Mouse (Mus musculus) layer of hippocampus, postnatal 36 days (tissue): ENCODE measurements around the gene Gsta1. TPM values are rescaled to one million over a fixed set of nuclear protein-coding genes. Genes with fewer than 3 reads are reported as not detected.
"Not testable (repeated sequence)": the region's sequence is repeated elsewhere in the genome, so short reads cannot be mapped to it uniquely, and the experiment has no call there.

Experiments
- DNase-seq, 2 experiments: peaks; one replicate each; pipeline ENCODE4 v3.0.0; 2022
- total RNA-seq, 2 experiments: library from RNA; stranded (reverse); gene quantifications; 2 replicates each; pipeline ENCODE4 v1.2.3; 2021

The Gsta1 gene
- total RNA-seq = not detected

DNA sequence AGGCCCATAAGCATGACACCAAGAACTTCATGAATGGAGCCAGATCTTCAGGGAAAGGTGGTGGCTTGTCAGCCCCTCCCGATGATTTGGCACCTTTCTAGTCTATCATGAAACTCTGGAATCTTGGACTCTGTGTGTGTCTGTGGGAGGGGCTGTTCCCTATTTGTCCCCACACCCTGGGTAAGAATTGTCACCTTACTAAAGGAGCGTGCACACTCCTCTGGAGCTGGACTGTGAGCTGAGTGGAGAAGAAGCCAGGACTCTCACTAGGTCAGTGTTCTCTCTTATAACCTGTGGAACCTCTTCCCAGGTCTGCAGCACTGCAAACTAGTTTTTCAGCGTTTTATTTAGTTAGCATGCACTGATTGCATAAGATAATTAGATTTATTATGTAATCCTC lies at the start of gene Gsta1:
Gene Gsta1 (plus strand): TSS at position 196 of the 400 bp plus-strand sequence.
- not testable (repeated sequence) for DNase-seq

DNA sequence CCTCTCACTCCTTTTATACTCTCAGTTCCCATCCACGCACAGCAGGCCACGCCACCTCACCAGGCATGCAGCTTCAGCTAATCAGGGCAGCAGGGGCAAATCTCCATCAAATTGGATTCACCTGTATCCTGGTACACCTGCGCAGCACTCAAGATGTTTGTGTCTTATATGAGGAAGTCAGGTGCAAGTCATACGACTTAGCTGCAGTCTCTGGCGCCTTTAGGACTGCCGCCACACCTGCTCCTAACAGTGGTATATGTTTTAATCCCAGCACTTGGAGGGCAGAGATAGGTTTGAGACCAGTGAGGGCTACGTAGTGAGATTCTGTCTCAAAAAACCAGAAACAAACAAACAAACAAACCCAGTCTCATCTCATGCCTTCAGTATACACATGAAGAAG lies 48.0 kb upstream of the Gsta1 start, which contains the start of gene Gsta4:
Gene Gsta4 (plus strand): TSS at position 301 of the 400 bp plus-strand sequence.
- DNase-seq = not testable (repeated sequence)

DNA sequence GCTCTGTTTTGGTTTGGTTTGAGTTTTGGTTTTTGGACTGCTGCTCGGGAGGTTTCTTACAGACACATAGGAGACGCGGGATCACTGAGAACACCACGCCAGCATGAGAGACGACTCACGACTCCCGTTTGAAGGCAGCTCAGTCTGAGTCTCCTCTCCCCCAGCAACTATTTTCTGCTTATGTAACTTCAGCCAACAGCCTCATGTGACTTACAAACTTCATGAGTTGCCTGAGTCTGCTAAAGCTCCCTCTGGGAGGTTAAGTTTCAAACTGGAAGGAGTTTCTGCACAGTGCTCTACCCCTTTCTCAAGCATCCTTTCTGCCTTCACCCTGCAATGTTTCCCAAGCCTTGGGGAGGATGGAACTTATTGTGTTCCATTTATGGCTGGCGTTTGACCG lies 44.8 kb upstream of the Gsta1 start:
- DNase-seq = no peak

DNA sequence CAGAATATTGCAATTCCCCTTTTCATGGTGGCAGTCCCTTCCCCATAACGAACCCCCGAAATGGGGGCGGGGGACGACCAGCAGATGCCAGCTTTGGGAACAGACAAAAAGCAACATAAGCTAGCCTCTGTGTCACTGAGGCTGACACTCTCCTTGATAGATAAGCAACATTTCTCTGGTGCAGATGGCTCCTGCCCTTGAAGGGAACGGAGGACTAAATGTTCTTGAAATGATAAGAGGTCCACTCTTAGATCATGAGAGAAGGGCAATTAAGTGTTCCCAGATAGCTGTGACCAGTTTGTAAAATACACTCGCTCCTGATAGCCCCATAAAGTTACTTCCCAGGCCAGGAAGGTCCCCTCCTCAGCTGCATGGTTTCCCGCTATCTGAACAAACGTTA lies 41.5 kb upstream of the Gsta1 start:
- DNase-seq = no peak

DNA sequence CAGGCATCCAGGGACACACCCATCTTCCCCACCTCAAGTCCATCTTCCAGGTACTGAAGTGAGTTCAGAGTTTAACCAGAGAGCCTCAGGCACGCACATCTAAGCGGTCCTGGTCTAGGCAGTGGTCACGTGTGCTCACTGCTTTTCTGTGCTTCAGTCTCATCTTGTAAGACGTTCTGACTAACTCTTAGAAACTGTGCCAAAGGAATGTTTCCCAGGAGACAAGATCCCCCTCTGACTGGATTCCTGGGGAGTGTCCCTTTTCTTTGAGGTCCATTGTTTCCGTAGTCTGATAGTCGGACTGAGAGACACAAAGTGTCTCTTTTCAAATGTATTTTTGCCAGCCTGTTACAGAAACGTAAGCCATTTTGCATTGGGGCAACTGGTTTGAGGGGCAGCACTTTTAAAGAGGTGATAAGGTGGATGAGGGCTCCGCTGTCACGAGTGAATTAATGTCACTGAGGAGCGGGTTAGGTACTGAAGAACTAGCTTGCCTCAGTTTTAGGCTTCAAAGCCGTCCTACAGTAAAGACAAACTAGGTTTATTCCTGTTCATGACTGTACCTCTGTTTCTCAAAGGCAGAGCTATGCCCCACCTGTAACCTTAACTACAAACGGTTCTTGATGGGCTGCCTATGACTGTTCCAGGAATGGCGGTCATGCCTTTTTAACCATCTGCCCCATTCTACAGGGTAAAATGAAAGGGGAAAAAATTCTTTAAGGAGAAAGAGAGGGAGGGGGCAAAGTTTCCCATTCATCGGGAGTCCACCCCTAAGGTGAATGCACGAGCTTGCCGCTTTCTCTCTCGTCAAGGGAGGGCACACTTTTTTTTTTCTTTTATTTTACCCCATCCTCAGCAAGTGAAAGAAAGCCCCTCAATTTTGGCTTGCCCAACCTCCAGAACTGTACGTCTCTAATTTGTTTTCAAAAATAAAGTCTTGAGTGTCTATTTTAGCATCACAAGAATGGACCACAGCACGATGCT lies 39.5 kb upstream of the Gsta1 start:
- DNase-seq = no peak

DNA sequence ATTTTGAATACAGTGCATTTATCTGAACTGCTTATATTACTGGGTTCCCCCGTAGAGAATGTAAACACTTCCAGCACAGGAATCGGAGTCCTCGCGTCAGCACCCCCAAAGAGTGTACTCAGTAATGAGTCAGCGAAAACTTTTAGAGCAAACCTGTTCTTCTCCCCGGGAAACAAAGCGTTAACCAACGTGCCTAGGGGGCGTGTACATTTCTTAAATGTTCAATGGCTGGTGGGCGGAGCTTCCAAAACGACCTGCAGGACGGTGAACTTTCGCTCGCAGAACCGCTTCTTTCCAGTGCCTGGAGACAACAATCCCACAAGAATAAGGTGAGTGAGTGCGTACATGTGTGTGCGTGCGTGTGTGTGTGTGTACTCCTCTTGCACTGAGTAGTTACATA lies 38.7 kb upstream of the Gsta1 start:
- DNase-seq = peak in 1 of 2 experiments; percentile 24

DNA sequence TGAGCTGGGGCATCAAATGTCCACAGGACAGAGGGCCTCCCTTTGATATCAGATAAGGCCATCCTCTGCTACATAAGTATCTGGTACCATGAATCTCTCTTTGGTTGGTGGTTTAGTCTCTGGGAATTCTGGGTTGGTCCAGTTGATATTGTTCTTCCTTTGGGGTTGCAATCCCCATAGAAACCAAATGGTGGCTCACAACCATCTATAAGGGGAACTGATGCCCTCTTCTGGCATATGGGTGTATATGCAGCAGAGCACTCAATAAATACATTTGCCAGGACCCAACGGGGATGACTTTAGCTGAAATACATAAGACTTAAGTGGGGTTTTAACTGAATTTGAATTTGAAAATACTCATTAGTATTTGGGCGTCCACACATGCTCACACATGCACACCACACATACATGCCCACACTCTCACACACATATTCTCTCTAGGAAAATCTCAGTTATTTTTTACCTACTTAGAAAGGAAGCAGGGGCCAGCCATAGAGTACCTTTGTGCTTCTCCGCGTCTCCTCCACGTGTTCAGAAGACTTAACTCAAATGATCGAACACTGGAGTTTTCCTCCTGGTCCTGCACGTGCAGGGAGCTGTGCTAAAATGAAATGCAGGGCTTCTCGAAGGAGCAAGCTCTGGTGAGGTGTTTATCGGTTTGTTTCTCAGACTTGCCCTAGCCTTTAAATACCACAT lies 36.4 kb upstream of the Gsta1 start:
- no peak for DNase-seq

DNA sequence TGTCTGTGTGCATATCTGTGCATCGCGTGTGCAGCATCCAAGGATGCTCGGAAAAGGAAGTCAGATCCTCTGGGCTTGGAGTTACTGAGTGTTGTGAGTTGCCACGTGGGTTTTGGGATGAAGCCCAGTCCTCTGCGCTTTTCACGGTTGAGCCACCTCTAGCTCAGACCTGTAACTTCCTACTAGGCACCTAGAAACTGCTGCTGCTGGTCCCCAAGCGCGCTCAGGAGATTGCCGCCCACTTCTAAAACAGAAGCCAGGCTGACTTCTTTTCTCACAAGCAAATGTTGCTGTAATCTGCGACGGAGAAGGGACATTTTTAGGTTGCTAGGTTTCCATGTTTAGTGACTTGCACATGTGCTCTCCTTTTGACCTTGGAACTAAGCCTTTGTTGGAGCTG lies 35.4 kb upstream of the Gsta1 start:
- DNase-seq = no peak

DNA sequence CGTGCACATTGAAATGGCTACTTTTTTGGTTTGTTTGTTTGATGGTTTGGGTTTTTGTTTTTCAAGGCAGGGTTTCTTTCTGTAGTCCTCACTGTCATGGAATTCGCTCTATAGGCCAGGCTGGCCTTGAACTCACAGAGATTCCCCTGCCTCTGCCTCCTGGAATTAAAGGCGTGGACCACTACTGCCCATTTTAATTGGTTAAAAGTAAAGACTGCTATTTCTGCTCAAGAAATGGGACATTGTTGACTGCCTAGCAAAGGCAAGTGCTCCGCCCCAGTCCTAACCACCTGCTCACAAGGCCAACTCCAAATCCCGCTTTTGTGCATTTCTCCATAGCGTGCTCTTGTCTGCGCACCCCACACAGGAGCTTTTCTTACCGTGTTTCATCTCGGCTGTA lies 32.7 kb upstream of the Gsta1 start:
- no peak for DNase-seq

DNA sequence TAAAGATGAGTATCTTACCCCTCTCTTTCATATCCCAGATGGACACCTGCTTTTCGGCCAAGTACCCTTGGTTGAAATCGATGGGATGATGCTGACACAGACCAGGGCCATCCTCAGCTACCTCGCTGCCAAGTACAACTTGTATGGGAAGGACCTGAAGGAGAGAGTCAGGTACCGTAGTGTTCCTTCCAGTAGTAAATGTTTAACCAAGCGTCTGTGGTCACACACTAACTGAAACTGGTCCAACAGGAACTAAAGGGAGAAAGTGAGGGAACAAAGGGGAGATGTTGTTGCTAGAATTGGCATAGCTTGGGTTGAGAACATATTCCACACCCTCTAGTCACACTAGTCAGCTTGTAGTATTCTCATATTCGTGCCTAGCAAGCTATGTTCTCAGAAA lies 26.3 kb upstream of the Gsta1 start:
- no peak for DNase-seq

DNA sequence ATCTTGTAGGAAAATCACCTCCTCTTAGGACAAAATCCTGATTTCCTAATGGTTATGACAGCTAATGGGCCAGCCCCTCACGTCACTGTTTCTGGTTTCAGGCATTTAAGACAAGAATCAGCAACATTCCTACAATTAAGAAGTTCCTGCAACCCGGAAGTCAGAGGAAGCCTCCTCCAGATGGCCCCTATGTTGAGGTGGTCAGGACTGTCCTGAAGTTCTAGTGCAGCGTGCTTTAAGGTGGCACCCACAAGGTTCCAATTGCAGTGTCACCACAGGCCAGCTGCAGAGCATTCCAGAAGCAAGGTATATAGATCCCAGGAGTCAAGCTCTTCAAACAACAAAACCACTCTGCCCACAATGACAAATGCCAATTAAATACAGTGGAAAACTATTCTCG lies 21.5 kb upstream of the Gsta1 start:
- no peak for DNase-seq

DNA sequence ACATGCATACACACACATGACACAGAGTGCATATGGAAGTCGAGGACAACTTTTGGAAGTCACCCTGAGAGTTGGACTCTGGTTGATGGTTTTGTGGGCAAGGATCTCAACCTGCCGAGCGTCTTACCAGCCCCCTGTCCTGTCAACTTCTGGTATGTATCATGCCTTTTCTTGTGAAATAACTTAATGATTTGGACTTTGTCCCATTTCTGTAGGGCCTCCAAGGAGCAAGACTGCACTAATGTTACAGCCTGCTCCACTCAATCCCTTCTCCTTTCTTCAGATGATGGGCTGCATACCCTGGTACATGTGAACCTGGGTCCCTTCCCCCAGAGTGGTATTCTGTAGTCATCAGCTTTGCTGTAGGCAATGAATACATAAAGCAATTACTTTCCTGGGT lies 20.4 kb upstream of the Gsta1 start:
- no peak for DNase-seq

DNA sequence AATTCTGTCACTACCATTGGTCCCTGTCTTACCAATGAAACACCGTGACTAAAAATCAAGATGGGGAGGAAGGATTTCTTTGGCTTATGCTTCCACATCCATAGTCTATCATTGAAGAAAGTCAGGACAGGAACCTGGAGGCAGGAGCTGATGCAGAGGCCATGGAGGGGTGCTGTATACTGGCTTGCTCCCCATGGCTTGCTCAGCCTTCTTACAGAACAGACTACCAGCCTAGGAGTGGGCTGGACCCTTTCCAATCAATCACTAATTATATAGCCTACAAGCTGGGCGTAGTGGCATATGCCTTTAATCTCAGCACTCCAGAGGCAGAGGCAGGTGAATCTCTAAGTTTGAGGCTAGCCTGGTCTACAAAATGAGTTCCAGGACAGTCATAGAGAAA lies 19.6 kb upstream of the Gsta1 start:
- no peak for DNase-seq

DNA sequence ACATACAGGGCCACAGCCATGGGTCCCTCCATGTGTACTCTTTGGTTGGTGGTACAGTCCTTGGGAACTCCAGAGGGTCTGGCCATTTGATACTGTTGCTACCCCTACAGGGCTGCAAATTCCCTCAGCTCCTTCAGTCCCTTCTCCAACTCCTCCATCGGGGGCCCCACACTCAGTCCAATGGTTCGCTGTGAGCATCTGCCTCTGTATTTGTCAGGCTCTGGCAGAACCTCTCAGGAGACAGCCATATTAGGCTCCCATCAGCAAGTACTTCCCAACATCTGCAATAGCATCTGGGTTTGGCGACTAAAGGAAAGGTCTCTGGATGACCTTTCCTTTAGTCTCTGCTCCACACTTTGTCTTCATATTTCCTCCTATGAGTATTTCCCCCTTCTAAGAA lies 18.9 kb upstream of the Gsta1 start:
- no peak for DNase-seq

DNA sequence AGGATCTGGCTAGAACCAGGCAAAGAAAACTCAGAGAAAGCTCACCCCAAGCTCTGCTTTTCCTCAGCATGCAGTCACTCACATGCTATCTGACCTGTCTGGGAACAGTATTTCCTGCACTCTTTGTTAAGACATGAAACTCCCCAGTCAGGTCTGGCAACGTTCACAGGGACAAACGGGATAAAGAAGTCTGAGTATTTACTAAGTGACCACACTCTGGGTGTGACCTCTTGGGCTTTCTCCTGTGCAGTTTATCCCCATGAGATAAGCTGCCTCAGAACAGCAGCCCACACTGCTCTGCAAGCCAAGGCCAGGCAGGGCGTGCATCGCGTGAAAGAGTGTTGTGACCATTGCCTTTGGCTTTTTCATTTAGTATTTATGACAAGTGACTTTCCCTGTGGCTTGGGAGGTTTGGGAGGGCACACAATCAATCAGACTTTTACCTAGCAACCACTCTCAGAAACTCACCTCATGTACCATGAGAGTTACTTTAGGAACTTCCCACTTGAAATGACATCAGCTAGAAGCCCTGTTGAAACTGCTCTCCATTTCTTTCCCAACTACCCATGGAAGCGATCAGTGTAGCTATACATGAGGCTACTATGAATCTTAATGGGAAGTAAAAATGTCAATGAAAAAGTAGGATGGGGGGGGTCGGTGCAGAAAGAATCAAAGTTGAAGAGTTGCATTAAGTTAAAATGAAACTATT lies 18.0 kb upstream of the Gsta1 start:
- no peak for DNase-seq

DNA sequence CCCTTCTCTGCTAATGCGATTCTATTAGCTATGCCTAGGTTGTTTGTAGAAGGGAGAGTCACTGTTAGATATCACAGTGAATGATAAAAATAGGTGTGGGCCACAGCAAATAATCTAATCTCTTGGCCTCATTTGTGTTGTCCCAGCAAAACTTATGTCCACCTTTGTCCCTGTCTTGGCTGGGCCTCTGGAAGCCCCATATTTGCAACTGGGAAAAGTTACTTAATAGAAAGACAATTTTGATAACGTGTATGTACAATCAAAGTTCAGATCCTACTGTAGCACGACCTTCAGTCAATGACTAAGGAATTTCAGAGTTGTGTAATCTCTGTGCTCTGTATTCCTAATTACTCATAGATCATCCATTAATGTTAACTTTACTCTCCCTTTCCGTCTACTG lies 13.4 kb upstream of the Gsta1 start:
- DNase-seq = no peak

DNA sequence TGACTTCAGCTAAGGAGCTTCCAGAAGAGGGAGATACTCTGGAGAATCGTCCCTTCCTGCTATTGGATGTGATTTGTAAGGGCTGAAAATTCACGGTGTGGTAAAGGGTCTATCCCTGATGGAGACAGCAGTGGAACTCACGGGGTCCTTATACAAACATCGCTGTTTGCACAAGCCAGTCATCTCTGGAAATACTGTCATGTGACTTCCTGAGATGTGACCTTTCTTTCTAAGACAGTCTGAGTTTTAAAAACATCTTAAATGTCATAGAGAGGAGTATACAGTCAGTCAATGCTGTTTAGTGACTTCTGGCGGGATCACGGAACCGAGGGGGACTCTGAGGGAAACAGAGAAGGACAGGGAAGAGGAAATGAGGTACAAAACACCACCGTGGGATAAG lies 7.8 kb upstream of the Gsta1 start:
- DNase-seq = no peak

DNA sequence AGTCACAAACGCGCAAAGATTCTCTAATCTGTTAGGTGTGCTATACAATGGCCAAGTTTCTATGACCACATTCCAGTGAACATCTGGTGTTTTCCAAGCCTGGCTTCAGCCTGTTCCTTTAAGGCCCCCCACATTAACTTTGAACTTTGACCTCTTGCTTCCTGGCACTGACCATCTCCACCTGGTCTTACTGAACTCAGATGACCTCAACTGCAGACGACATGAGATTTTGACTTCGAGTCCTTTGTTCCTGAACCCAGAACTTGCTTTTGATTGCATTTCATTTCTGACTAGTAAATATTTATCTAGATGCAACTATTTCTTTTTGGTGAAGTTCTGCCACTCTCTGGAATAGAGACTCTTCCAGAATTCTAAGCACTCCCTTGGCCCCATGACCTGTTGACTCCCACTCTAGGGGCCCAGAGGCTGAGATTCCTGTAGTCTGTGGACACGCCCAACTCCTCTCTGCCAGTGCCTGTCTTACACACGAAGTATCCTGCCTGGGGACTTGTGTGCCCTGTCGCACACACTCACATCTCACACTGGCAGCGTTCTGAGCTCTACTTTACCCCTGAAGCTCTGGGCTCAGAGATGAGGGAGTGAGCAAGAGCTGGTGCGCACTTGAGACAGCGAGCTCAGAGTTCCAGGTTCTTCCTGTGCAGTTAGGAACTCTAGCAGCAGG lies 7.1 kb upstream of the Gsta1 start:
- no peak for DNase-seq

DNA sequence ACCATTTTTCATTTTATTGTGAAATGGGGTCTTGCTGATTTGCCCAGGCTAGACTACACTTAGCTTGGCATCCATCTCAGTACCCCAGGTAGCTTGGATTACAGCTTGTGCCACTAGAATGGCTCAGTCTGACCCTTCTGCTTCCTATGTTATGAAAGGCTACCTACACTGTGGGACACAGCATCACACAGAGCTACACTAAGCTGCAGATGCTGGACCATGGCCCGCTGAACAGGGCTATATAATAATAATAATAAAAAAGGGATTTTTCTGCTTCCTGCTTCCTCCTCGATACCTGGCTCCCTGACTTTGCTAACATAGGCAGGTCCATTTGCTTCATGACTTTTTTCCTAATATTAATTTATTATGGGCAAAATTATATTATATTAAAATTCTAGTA lies 6.0 kb upstream of the Gsta1 start:
- DNase-seq = no peak

DNA sequence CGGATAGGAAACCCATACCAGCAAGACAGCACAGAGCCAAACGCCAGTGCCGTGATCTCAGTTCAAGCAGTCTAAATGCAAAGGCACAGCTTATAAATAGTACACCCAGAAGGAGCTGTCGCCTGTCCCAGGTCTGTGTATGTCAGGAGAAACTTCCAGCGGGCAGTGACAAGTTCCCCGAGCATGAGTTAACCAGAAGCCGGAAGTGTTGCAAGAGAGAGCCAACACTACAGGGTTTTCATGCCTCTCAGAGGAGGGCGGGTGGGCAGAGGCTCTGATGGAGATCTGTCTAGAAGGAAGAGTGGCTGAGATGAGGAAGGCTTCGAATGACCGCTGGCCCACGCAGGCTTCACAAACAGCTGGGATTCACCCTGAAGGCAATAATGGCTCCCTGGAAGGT lies 5.2 kb upstream of the Gsta1 start:
- DNase-seq = no peak

DNA sequence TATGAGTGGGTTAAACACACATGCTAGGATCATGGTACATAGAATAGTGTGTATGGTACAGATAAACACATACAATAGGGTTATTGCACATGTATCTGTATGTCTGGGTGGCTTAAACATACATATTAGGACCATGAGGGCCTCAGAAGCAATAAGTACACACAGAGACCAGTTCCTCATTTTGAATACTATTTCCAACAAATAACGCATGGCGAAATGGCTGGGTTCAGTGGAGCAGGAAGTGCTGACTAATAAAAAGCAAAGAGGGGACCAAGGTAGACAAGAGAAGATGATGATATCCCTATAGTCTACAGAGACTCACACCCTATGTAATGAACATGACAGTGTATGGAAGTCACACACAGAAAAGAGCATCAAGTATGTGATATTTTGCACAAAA lies 2.3 kb upstream of the Gsta1 start:
- no peak for DNase-seq

DNA sequence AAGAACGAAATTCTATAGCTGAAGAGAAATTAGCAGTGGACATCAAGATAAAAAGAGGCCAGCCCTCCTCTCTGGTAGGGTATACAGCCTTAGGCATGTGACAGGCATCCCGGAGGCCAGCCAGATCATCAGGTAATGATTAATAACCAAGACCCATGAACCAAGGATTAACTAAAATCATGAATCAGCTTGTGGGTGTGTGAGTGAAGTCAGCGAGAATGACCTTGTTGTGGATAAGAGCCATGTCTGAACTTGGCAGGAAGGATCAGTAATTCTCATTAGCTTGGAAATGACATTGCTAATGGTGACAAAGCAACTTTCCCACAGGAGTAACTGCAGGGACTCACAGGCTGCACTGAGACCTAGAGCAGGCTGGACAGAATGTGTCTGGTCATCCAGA lies 798 bp upstream of the Gsta1 start:
- not testable (repeated sequence) for DNase-seq
